Mouse (Mus musculus) macrophage (primary cell): ENCODE data around the gene Prl7a2. TPM values are rescaled to one million over a fixed set of nuclear protein-coding genes. Genes with fewer than 3 reads are reported as not detected.

Experiments
- H3K27ac ChIP-seq: fragments of 350-480 bp; formaldehyde crosslinking; 2 replicates; pipeline ENCODE4 v1.9.0; 2021
- H3K36me3 ChIP-seq: fragments of 350-480 bp; formaldehyde crosslinking; 2 replicates; pipeline ENCODE4 v1.9.0; 2021; ENCODE audit errors: inconsistent target
- H3K4me3 ChIP-seq: fragments of 350-480 bp; formaldehyde crosslinking; 2 replicates; pipeline ENCODE4 v1.9.0; 2021; ENCODE audit errors: inconsistent target
- H3K79me2 ChIP-seq: fragments of 350-480 bp; formaldehyde crosslinking; 2 replicates; pipeline ENCODE4 v1.9.0; 2021; ENCODE audit errors: inconsistent target
- WGBS: methylation state at CpG from one replicate; pipeline ENCODE4 v1.1.7; 2026; ENCODE audit warnings: inconsistent platforms; ENCODE audit not compliant: missing documents; 5-methylcytosine and 5-hydroxymethylcytosine counted together
- polyA plus RNA-seq: library from polyadenylated mRNA; stranded (reverse); fragments of 250-400 nt; gene quantifications from 3 replicates; pipeline ENCODE4 v1.2.4, GENCODE M21; 2018; ENCODE audit warnings: inconsistent platforms
- total RNA-seq, 78 experiments: library from RNA; depleted of rRNA; stranded (reverse); fragments of 250-400 nt; gene quantifications; 1 replicate in 9 of 78; 2 replicates in 24 of 78; 3 replicates in 43 of 78; 4 replicates in 2 of 78; pipeline ENCODE4 v1.2.4; 2018; ENCODE audit warnings: inconsistent platforms in 56 of 78

Prl7a2 gene
- not detected for total RNA-seq (2018; cell fraction: chromatin; rRNA removed)
- total RNA-seq (2018; cell fraction: cytosol; rRNA removed) = not detected
- not detected for total RNA-seq (2018; cell fraction: nucleus; rRNA removed)
- not detected in 3 replicates for polyA plus RNA-seq

DNA sequence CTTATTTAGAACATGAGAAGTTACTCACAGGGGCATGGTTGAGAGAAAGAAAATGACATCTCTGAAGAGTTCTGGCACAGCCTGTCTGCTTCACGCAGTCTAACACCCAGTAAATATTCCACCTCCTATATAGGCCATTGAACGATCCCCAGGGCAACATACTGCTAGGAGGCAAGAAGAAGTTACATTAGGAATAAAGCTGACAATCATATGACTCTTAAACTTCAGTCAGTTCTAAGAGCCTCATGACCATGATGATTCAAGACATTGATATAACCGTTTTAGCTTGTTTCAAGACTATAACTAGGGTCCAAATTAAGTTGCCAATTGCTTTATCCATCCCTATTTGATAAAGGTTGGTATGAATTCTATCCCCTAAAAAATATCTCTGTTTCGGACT lies at the start of gene Prl7a2:
Gene Prl7a2, minus strand, starts transcription at position 101 of the 400 bp plus-strand sequence.
- Histone ChIP-seq H3K4me3 (no peak within 1 kb of the TSS), H3K27ac (no peak within 1 kb of the TSS), H3K36me3 (no peaks in the 10 kb centered on the region), H3K79me2 (no peaks in the 10 kb centered on the region)
- WGBS = 91% methylated on average over 4 of the region's 4 CpGs

DNA sequence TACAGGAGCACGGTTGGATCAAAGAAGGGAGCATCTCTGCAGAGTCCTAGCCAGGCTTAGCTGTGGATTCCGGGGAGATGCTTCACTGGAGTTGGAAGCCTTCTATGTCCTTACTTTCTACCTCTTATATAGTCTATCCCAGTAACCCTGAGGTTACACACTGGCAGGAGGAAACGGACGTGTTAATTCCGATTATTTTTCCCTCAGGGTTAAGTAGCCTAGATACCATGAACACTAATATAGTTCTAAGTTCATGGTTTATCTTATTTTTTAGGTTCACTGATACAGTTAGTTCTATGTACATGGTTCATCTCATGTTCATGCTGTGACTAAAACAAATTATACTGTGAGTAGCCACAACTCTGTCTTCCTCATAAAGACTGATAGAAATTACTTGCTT lies 48.8 kb upstream of the Prl7a2 start, which contains the start of gene Prl7d1:
Gene Prl7d1, minus strand, starts transcription at position 101 of the 400 bp plus-strand sequence.
- H3K79me2 ChIP-seq = no peaks in the 10 kb centered on the region
- no peak within 1 kb of the TSS for H3K4me3 ChIP-seq
- WGBS = 82% methylated on average over 5 of the region's 5 CpGs
- H3K27ac ChIP-seq = no peak within 1 kb of the TSS
- H3K36me3 ChIP-seq = no peaks in the 10 kb centered on the region

DNA sequence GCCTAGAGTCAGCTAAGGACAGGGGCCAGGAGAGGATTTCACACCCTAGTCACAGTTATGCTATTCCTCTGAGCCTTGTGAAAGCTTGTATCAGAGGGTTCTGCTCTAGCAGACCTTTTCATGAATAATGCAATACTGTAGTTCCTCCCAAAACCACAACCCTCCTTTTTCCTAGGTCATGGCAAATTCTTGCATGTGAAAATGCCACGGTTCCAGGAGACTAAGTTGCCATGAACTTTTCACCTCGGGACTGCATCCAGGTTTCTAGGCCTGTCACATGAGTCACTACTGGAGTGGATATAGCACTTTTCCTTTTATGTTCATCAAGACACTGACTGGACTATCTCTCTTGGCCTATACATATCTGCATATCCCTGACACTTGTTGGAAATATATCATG lies 38.7 kb upstream of the Prl7a2 start:
- Histone ChIP-seq H3K79me2 (no peaks in the 10 kb centered on the region), H3K4me3 (no peak overlapping the region), H3K36me3 (no peaks in the 10 kb centered on the region), H3K27ac (no peak overlapping the region)
- 75% methylated on average over 2 of the region's 2 CpGs for WGBS

DNA sequence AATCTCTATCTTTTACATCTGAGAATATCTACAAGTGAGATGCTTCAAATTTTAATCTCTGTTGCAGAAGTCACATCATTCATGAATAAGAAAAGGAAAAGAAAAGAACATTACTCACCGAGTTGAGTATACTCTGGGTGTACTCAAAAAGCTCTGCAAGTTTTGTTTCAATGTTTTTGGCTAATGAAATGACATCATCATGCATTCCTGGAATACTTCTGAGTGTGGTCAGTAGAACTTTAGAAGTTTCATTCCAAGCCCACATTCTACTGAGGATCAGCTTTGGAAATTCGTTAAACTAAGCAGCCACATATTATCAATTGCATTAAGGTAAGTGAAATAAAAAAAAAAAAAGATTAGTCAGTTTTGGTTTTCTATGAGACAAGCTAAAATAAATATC lies 7.1 kb downstream of the Prl7a2 start:
- WGBS = 66% methylated on average over 2 of the region's 2 CpGs
- H3K4me3 ChIP-seq = no peak overlapping the region
- H3K79me2 ChIP-seq = no peaks in the 10 kb centered on the region
- no peak overlapping the region for H3K27ac ChIP-seq
- no peaks in the 10 kb centered on the region for H3K36me3 ChIP-seq

DNA sequence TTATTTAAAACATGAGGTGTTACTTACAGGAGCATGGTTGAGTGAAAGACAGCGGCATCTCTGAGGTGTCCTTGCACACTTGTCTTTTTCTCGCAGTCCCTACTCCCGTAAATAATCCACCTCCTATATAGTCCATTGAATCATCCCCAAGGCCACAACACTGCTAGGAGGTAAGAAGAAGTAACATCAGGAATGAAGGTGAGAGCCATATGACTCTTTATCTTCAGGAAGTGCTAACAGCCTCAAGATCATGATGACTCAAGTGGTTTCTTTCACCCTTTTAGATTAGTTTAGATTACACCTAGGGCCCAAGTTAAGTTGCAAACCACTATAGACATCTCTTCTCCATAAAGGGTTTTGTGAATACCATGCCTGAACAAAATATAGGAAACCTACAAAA lies 25.4 kb downstream of the Prl7a2 start, which contains the start of gene Prl7a1:
Gene Prl7a1, minus strand, starts transcription at position 101 of the 400 bp plus-strand sequence.
- WGBS = 93% methylated on average over 3 of the region's 3 CpGs
- no peak within 1 kb of the TSS for H3K27ac ChIP-seq
- H3K4me3 ChIP-seq = no peak within 1 kb of the TSS
- no peaks in the 10 kb centered on the region for H3K36me3 ChIP-seq
- H3K79me2 ChIP-seq = no peaks in the 10 kb centered on the region

DNA sequence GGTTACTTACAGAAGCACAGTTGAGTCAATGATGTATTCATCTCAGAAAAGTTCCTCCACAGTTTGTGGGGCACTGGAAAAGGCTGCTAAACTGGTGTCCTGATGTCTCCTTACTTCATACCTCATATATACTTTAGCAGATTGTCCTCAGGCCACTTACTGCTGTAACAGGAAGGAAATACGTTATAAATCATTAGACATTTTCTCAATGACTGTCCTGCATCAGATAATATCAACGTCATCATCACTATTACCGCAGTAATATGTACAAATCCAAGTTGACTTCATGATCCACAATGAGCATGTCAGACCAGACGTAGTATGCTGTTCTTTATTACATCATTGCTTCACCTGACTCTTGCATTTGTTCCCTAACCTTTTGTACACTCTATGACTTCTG lies 57.4 kb downstream of the Prl7a2 start, which contains the start of gene Prl7b1:
Gene Prl7b1, minus strand, starts transcription at position 101 of the 400 bp plus-strand sequence.
- no peaks in the 10 kb centered on the region for H3K79me2 ChIP-seq
- 67% methylated on average over 4 of the region's 4 CpGs for WGBS
- H3K36me3 ChIP-seq = no peaks in the 10 kb centered on the region
- H3K4me3 ChIP-seq = no peak within 1 kb of the TSS
- no peak within 1 kb of the TSS for H3K27ac ChIP-seq

Other genes starting within 250 kb of the Prl7a2 start
- not detected in 3 replicates for gene Prl8a6, start 229.3 kb downstream of the Prl7a2 start, polyA plus RNA-seq
- gene Prl8a8, start 154.8 kb downstream of the Prl7a2 start, polyA plus RNA-seq = not detected in 3 replicates
- not detected in 3 replicates for gene Prl8a9, start 103.4 kb downstream of the Prl7a2 start, polyA plus RNA-seq
- not detected in 3 replicates for gene Prl8a1, start 85.9 kb downstream of the Prl7a2 start, polyA plus RNA-seq
- gene Prl7b1, start 57.5 kb downstream of the Prl7a2 start, polyA plus RNA-seq = not detected in 3 replicates
- gene Prl7a1, start 25.5 kb downstream of the Prl7a2 start, polyA plus RNA-seq = not detected in 3 replicates
- gene Prl7d1, start 48.7 kb upstream of the Prl7a2 start, polyA plus RNA-seq = not detected in 3 replicates
- not detected in 3 replicates for gene Prl7c1, start 112.8 kb upstream of the Prl7a2 start, polyA plus RNA-seq
- not detected in 3 replicates for gene Prl2a1, start 133.6 kb upstream of the Prl7a2 start, polyA plus RNA-seq
- not detected in 3 replicates for gene Prl2c1, start 181.3 kb upstream of the Prl7a2 start, polyA plus RNA-seq